Mouse (Mus musculus) c-Kit-positive CD71-positive TER-119-positive erythroid progenitor cells, embryonic 14.5 days (primary cell): ENCODE measurements around the gene Krtap28-10.

ENCODE experiments used
- DNase-seq: peaks from one replicate; pipeline ENCODE4 v3.0.0-alpha.2; 2013; ENCODE audit warnings: low spot score

Gene Krtap28-10

DNA sequence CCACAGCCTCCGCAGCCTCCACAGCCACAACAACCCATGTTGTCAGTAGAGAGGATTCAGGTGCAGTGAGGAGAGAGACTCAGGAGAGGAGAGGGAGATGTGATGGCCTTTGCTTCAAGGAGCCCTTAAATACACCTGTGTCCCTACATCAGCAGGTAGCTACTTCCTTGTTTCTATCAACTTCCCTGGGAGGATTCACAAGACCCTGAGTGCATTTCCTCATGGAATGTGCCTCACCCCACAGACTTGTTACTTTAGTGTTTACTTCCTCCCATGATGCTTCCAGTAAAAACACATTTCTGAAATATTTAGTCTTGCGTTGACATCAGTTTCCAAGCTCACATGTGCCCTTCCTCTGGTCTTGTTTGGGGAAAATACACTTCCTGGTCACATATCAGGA is at the start of gene Krtap28-10:
Gene Krtap28-10 (minus strand): TSS at position 101 of the 400 bp plus-strand sequence.
- no peak for DNase-seq

DNA sequence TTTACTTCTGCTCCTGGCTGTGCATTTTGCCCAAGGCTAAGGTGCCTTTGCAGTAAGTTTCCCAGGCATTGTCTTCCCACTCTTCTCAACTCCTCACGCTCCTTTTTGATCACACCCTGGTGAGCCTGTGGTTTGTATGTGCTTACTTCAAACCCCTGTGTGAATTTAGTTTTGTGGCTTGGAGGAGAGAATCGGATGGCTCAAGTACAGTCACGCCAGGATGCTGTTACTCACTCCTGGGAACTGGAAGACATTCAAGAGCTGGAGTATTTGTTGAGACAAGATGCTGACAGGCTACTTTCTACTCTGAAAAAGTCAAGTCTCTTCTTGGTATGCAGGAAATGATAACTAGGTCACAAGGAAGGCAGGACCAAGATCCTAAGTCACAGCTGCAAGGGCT is 49.0 kb upstream of the Krtap28-10 start:
- no peak for DNase-seq

DNA sequence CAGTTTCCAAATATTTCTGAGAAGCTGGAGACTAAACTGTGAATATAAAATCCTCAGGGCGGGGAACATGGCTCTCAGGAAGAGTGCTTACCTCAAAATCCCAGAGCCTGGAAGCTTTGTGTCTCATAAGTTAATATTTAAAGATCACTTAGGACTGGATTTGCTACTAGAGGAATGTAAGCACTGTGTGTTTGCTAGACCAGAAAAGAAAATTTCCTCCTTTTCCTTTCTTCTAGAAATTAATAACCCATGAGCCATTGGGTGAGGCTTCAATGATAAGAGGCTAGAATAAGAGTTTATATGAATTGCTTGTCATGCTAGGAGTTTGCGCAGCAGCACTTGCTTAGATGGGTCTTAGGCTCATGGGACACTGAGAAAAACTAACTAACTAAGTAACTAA is 42.5 kb upstream of the Krtap28-10 start:
- no peak for DNase-seq

- no peak for DNase-seq
These were observed 34.7 kb upstream of the Krtap28-10 start for GRCm38 (mm10) chr1:83077016-83077415.

DNA sequence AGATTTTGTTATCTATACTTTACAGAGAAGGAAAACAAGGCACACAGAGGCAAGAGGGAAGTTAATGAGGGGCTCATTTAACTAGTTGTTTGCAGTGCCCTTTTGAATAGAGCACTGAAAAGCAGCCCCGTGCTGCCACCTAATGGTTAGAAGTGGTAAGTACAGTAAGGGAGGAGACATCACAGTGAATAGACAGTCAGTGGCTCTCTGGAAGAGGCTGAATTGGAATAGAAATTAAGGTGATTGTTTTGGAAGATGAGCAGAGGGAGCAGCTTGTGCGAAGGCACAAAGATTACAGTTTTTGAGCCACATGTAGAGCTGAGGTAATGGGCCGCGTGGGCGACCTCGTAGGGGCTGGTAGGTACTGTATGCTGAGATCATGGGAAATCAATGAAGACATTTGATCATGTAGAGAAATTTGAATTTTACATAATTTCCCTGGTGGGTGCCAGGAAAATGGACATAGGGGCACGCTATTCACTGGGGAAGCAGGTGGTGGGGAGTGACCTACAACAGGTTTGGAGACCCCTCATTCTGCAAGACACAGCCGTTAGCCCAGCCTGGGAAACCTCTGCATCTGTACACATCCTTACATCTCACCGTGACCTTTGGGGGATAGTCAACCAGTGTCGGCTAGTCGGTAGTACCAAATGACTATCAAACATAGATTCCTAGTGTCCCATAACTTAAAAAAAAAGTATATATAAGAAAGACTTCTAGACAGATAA is 34.1 kb upstream of the Krtap28-10 start:
- DNase-seq, result peak; percentile 34

DNA sequence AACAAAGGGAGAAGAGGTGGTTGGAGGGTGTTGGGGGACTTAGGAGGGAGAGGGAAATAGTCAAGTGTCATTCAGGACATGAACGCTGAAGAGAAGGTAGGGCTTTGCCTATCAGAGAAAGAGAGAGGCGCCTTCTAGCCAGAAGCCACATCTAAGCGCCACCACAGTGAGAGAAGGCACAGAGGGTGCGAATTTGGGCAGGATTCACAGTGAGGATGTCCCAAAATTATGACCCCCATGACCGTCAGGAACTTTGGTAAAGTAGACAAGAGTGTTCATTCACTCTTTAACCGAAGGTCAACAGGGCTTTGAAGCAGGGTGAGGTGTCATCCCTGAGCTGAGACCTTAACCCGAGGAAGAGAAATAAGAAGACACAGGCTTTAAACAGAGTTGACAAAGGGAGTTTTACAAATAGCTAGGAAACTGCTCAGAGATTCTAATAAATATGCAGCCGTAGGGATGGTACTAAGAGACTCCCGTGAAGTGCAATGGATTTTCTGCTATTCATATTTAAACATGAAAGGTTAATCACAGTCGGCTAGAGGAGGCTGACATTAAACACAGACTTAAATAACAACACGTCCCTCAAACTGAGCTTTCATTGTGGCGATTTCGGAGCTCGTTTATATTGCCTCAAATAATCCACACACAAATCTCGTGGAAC is 33.4 kb upstream of the Krtap28-10 start:
- no peak for DNase-seq

DNA sequence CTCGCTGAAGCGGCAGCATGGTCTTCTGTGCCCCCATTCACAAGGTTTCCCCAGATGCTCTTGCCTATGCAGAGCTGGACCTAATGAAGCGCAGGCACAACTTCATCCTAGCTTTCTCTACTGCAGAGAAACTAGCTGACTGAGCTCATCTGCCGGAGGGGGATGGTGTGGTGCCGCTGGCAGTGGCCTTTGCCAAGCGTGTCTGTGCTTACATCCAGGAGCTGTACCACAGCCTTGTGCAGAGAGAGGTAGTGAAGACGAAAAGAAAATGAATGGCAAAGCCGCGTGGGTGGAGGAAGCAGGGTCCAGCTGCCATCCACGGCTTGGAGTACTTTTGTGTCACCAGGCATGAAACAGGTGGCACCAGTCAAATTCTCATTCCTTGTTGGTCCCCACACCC is 24.9 kb upstream of the Krtap28-10 start:
- no peak for DNase-seq

DNA sequence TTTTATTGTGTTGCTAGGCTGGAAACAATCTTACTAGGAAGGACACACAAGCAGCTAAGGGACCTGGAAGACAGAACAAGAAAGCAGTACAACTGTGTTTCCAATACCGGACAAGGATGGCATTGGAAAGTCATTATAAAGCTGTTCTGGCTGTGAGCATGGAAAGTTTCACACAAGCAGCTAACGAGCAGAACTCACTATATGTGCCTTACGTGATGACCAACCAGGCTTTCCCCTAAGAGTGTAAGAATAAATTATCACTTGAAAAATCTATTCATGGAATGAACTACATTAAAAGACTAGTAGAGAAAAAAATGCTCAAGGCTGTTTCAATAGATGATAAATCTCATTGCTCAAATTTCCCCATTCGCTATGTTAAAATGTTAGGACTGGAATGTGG is 24.3 kb upstream of the Krtap28-10 start:
- no peak for DNase-seq

DNA sequence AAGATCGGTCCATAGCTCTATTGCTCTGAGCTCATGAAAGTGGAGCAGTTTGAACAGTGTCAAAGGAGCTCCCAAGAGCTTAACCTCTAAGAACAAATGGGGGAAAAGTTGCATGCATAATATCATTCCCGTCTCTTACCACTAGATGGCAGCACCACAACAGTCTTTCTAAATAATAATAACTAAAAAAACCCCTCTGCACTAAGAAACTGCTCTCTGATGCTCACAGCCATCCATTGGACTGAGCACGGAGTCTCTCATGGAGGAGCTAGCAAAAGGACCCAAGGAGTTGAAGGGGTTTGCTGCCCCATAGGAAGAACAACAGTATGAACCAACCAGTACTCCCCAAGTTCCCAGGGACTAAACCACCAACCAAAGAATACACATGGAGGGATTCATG is 22.6 kb upstream of the Krtap28-10 start:
- DNase-seq, result peak; percentile 17

- no peak for DNase-seq
These were observed 18.4 kb upstream of the Krtap28-10 start, which contains the start of gene Krtap28-13 for GRCm38 (mm10) chr1:83060643-83061042. TSS of gene Krtap28-13 (plus strand) at chr1:83060930.

DNA sequence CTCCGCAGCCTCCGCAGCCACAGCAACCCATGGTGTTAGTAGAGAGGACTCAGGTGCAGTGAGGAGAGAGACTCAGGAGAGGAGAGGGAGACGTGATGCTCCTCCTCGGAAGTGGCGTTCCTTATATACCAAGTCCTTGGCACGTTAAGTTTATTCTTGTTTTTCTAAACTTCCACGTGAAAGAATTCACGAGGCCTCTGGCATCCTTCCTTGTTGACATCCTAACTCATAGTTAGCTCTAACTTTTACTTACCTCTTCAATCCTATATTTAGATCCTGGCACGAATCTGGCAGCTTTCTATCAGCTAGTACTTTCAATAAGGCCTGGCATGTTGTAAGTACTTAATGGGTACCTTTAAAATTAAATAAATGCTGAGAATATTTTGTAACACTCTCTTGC is 17.0 kb upstream of the Krtap28-10 start, which contains the start of gene A030005K14Rik:
Gene A030005K14Rik (minus strand): TSS at position 101 of the 400 bp plus-strand sequence.
- no peak for DNase-seq

- DNase-seq, result no peak
These were observed 16.2 kb upstream of the Krtap28-10 start for GRCm38 (mm10) chr1:83058481-83058880.

DNA sequence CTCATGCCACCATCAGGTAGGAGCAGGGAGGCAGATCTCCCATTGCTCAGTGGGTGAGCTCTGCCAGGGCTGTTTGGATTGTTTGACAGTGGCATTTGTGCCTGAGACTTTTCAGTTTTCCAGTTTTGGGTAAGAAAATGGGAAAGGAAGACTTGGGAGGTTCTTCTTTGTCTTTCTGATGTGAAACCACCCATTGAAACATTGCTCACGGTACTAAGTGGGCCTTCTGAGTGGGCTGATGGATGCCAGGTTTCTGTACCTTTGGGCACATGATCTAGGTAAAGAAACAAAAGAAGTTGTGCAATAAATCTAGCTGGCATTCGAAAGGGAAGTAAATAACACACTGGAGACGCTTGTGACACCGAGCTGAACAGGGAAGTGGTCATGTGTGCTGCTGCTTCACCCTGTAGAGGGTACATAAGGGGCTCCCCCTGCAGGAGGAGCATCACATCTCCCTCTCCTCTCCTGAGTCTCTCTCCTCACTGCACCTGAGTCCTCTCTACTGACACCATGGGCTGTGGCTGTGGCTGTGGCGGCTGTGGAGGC is 2.7 kb upstream of the Krtap28-10 start, which contains the start of gene Gm47969:
Gene Gm47969 (plus strand): TSS at position 51 of the 546 bp plus-strand sequence.
- no peak for DNase-seq

DNA sequence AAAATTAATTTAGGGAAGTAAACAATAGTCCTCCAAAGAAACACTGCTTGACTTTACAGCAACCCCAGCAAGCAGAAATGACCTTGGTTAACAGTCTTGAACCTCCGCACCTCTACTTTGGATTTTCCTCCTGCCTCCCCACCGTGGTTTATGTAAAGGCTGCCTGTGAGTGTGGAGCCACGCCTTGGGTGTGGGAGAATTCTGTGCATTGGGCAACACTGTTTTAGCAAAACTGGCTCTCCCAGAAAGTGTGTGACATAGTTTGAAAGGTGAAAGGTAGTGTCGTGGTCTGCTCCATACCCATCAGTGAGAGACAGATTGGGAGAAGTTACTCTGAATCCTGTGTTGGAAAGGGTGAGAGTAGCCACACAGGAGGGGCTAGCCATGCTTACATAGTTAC is 3.2 kb downstream of the Krtap28-10 start:
- DNase-seq, result no peak

DNA sequence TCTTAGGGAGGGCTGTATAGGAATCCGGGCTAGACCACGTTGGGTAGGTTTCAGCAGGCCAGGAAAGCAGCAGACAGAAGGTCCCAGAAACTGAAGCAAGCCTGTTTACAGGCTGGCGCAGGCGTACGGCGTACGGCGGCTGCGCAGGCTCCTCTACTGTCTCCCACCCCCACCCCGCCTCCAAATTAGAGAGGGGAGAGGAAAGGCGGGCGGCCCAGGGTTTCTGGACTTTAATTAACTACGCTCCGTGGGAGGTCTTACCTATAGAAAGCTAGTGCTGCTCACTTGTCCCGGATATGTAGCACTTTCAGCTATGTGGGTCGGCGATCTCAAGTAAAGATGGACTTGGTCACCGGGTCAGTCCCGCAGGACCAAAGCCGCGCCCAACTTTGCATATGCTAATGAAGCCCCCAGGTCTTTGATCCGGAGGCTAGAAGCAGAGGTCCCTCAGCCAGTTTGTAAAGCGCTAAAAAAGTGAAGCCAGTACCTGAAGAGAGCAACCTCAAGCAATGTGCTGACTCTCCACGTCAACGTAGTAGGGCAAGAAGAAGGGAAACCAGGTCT is 4.1 kb downstream of the Krtap28-10 start, which contains the start of gene Slc19a3:
Gene Slc19a3 (minus strand): TSS at position 340 of the 564 bp plus-strand sequence.
- no peak for DNase-seq

DNA sequence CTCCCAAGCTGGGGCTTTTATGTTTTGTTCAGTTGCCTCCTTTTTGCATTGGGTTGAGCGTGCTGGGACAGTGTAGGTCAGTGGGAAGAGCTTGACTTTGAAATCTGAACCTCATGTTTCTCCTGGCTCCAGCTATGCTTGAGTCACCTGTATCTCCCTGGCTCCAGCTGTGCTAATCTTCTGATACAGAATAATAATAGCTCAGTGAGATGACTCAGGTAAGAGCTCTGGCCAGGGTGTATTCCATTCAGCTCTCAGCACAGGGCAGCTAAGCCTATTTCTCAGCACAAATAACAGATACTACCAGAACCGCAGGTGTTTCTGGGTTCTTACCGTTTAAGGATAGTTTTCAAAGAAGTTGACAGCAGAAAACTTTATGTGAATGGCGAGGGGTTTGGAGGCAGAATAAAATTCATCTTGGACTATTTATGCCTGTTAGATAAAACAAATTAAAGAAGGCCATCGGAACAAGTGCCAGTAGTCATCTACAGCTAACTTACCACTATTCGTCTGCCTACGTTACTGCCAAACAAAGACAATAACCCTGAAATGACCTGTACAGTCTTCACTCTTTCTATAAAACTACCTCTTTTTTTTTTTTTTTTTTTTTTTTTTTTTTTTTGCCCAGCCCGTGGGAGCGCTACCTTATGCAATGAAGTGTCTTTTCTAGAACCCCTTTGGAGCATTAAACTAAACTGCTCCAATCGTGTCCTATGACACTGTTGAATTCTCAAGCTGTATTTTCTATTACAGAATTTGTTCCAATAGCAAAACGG is 5.2 kb downstream of the Krtap28-10 start:
- no peak for DNase-seq

- DNase-seq, result no peak
These were observed 7.8 kb downstream of the Krtap28-10 start for GRCm38 (mm10) chr1:83034509-83034908.

GRCm38 (mm10) chr1:83032508-83032907 is 9.8 kb downstream of the Krtap28-10 start:
- no peak for DNase-seq

DNA sequence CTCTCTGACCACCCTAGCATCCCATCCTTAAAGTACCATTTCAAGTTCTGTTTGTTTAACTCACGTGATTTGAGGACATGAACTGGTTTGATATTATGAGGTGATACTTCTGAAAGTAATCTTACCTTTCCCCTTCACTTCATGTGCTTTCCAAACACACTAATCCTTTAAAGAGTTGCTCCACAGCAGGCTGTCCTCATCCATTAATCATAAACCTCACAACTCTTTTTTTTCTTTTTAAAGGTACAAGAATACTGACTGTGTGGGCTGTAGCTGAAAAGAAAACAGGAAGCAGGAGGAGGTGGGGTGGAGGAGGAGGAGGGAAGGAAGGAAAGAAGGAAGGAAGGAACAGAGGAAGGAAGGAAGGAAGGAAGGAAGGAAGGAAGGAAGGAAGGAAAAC is 10.3 kb downstream of the Krtap28-10 start:
- no peak for DNase-seq

- DNase-seq, result no peak
These were observed 25.7 kb downstream of the Krtap28-10 start for GRCm38 (mm10) chr1:83016556-83016955.

DNA sequence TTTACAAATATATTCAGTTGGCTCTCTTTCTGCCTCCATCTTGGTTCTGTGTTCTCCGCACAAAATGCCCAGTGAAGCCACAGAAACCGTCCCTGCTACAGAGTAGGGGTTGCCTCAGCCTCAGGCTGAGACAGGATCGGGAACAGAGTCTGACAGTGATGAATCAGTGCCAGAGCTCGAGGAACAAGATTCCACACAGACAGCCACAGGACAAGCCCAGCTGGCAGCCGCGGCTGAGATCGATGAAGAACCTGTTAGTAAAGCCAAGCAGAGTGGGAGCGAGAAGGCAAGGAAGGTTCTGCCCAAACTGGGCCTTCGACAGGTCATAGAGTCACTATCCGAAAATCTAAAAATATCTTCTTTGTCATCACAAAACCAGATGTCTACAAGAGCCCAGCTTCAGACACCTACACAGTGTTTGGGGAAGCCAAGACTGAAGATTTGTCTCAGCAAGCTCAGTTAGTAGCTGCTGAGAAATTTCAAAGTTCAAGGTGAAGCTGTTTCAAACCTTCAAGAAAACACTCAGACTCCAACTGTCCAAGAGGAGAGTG is 26.9 kb downstream of the Krtap28-10 start:
- no peak for DNase-seq

- no peak for DNase-seq
These were observed 27.8 kb downstream of the Krtap28-10 start for GRCm38 (mm10) chr1:83014477-83014876.
